Mouse (Mus musculus): ENCODE results near the gene Iqcd. TPM values are rescaled to one million over a fixed set of nuclear protein-coding genes. Genes with fewer than 3 reads are reported as not detected.
A peak's percentile ranks its signal among the peaks of the same experiment; 100 is the strongest.

The Iqcd gene
- polyA plus RNA-seq (2015; fragmentation: Nextera tagmentation; extraction: Ambion mirVana), result 1.2 TPM in 2 replicates

DNA sequence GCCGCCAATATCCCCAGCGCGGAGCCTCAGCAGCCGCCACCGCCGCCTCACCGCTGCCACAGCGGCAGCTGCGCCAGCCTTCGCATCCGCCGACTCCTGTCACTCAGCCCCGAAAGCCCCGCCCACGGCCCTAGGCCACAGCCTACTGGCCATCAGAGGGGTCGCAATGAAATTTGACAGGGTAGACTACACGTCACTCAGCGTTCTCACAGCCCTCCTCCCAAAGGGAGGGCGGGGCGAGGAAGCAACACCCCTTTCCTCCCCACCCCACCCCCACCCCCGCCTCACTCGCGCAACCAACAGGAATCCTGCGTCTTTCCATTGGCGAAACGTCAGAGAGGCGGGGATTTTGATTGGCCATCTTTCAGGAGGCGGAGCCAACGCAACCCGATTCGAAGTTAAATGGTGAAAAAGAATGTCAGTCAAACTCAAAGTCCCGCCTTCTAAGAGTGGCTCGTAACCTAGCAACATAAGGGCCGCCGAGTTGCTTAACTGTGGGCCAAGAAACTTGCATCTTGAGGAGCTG, at the start of gene Iqcd, which contains the start of gene Tpcn1:
TSS of gene Iqcd (plus strand) at position 448 of the 526 bp plus-strand sequence.
TSS of gene Tpcn1 (minus strand) at position 105 of the 526 bp plus-strand sequence.
- Histone ChIP-seq H3K4me3 (ENCODE audit: low read depth, low read length) (peak within 1 kb of the TSS; percentile 84), H3K4me2 (ENCODE audit: low read depth, low read length) (peak within 1 kb of the TSS; percentile 87), H3K27me3 (ENCODE audit: control insufficient read depth, insufficient read depth, low read depth, low read length) (no peaks in the 10 kb centered on the region), H3K36me3 (ENCODE audit: control insufficient read depth, insufficient read depth) (peaks cover 13% of the 10 kb centered on the region), H3K4me1 (ENCODE audit: control insufficient read depth, low read depth, low read length) (peaks cover 37% of the 10 kb centered on the region), H3K27ac (ENCODE audit: low read length) (peak within 1 kb of the TSS; percentile 95), H3K9ac (ENCODE audit: low read depth, low read length) (peak within 1 kb of the TSS; percentile 90), H3K9me3 (replicated peaks; ENCODE audit: control insufficient read depth, low read length) (0 out of 2 replicates have a peak, but pooled peaks cover 4% of the 10 kb centered on the region)
- peak; percentile 93 for ATAC-seq (ENCODE audit: low read depth)
- 0% methylated on average over 35 of the region's 35 CpGs for WGBS (ENCODE audit: insufficient replicate concordance)

DNA sequence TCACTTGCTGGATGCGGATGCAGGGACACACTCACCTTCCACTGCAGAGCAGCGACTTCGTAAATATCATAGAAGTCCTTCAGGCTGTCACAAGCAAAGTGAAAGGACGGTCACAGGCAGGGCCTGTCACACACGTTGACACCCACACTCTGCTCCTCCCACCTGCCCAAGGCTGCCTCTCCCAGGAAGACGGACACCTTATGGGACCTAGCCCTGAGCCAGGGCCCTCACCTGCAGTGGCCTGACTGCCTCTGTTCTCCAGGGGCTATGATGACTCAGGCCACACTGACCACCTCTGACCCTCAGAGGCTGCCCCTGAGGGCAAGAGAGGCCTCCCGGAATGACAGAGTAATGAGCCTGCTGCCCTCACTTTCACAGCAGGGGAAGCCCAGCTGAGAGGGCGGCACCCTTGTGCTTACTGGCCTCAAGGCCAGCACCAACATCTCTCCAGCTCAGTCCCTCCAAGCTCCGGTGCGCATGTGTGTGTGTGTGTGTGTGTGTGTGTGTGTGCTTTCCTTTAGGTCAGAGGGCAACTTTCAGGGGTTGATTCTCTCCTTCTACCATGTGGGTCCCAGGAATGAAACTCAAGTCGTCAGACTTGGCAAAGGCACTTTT, 40.5 kb upstream of the Iqcd start:
- ATAC-seq (ENCODE audit: low read depth), result 0 out of 2 replicates have a peak, but pooled peaks have one; percentile 7
- Histone ChIP-seq H3K4me3 (ENCODE audit: low read depth, low read length) (no peak overlapping the region), H3K4me1 (ENCODE audit: control insufficient read depth, low read depth, low read length) (no peaks in the 10 kb centered on the region), H3K36me3 (ENCODE audit: control insufficient read depth, insufficient read depth) (peaks cover 35% of the 10 kb centered on the region), H3K9ac (ENCODE audit: low read depth, low read length) (no peak overlapping the region), H3K9me3 (replicated peaks; ENCODE audit: control insufficient read depth, low read length) (no peaks in the 10 kb centered on the region), H3K4me2 (ENCODE audit: low read depth, low read length) (no peak overlapping the region), H3K27ac (ENCODE audit: low read length) (no peak overlapping the region), H3K27me3 (ENCODE audit: control insufficient read depth, insufficient read depth, low read depth, low read length) (no peaks in the 10 kb centered on the region)
- 79% methylated on average over 11 of the region's 11 CpGs for WGBS (ENCODE audit: insufficient replicate concordance)

DNA sequence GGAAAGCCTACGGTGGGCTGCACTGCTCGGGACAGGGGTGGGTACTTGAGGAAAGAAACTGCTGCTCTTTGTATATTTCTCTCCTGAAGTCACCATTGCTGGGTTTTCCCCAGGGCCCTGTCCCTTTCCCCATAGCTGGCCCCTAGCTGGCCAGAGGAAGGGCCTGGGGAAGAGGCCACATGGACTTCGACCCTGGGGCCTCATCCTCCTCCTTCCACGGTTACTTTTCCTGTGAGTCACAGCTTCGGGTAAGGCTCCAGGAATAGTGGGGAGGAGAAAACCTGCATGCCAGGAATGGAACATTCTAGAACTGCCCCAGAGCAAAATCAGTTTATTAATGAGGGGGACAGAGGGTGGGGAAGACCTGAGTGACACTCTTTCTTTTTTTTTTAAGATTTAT, 38.7 kb upstream of the Iqcd start:
- Histone ChIP-seq H3K9me3 (replicated peaks; ENCODE audit: control insufficient read depth, low read length) (no peaks in the 10 kb centered on the region), H3K9ac (ENCODE audit: low read depth, low read length) (no peak overlapping the region)
- ATAC-seq (ENCODE audit: low read depth), result no peak

GRCm38 (mm10) chr5:120550673-120551072, 38.1 kb upstream of the Iqcd start:
- H3K27ac ChIP-seq (ENCODE audit: low read length), result no peak overlapping the region
- no peak overlapping the region for H3K4me2 ChIP-seq (ENCODE audit: low read depth, low read length)
- no peak overlapping the region for H3K9ac ChIP-seq (ENCODE audit: low read depth, low read length)
- no peak for ATAC-seq (ENCODE audit: low read depth)
- H3K9me3 ChIP-seq (replicated peaks; ENCODE audit: control insufficient read depth, low read length), result no peaks in the 10 kb centered on the region
- H3K4me3 ChIP-seq (ENCODE audit: low read depth, low read length), result no peak overlapping the region
- WGBS (ENCODE audit: insufficient replicate concordance), result 86% methylated on average over 5 of the region's 5 CpGs
- no peaks in the 10 kb centered on the region for H3K4me1 ChIP-seq (ENCODE audit: control insufficient read depth, low read depth, low read length)
- peaks cover 46% of the 10 kb centered on the region for H3K36me3 ChIP-seq (ENCODE audit: control insufficient read depth, insufficient read depth)
- no peaks in the 10 kb centered on the region for H3K27me3 ChIP-seq (ENCODE audit: control insufficient read depth, insufficient read depth, low read depth, low read length)

More for the DNA sequence above, 38.7 kb upstream of the Iqcd start:
- no peak overlapping the region for H3K4me3 ChIP-seq (ENCODE audit: low read depth, low read length)
- WGBS (ENCODE audit: insufficient replicate concordance), result 66% methylated on average over 5 of the region's 5 CpGs
- H3K4me1 ChIP-seq (ENCODE audit: control insufficient read depth, low read depth, low read length), result no peaks in the 10 kb centered on the region
- no peaks in the 10 kb centered on the region for H3K27me3 ChIP-seq (ENCODE audit: control insufficient read depth, insufficient read depth, low read depth, low read length)
- H3K27ac ChIP-seq (ENCODE audit: low read length), result no peak overlapping the region
- H3K4me2 ChIP-seq (ENCODE audit: low read depth, low read length), result no peak overlapping the region
- H3K36me3 ChIP-seq (ENCODE audit: control insufficient read depth, insufficient read depth), result peaks cover 42% of the 10 kb centered on the region

GRCm38 (mm10) chr5:120555871-120556270, 32.9 kb upstream of the Iqcd start:
- WGBS (ENCODE audit: insufficient replicate concordance), result 88% methylated on average over 24 of the region's 24 CpGs
- Histone ChIP-seq H3K27ac (ENCODE audit: low read length) (no peak overlapping the region), H3K36me3 (ENCODE audit: control insufficient read depth, insufficient read depth) (peaks cover 53% of the 10 kb centered on the region), H3K9ac (ENCODE audit: low read depth, low read length) (no peak overlapping the region), H3K4me3 (ENCODE audit: low read depth, low read length) (no peak overlapping the region), H3K9me3 (replicated peaks; ENCODE audit: control insufficient read depth, low read length) (no peaks in the 10 kb centered on the region), H3K4me2 (ENCODE audit: low read depth, low read length) (no peak overlapping the region), H3K27me3 (ENCODE audit: control insufficient read depth, insufficient read depth, low read depth, low read length) (no peaks in the 10 kb centered on the region), H3K4me1 (ENCODE audit: control insufficient read depth, low read depth, low read length) (peaks cover 21% of the 10 kb centered on the region)
- ATAC-seq (ENCODE audit: low read depth), result no peak

- Histone ChIP-seq H3K36me3 (ENCODE audit: control insufficient read depth, insufficient read depth) (peaks cover 37% of the 10 kb centered on the region), H3K9me3 (replicated peaks; ENCODE audit: control insufficient read depth, low read length) (no peaks in the 10 kb centered on the region), H3K4me1 (ENCODE audit: control insufficient read depth, low read depth, low read length) (peaks cover 34% of the 10 kb centered on the region), H3K9ac (ENCODE audit: low read depth, low read length) (no peak overlapping the region), H3K27ac (ENCODE audit: low read length) (no peak overlapping the region; the same call in 1 of the 2 replicates), H3K4me2 (ENCODE audit: low read depth, low read length) (peak overlapping the region; percentile 56), H3K27me3 (ENCODE audit: control insufficient read depth, insufficient read depth, low read depth, low read length) (no peaks in the 10 kb centered on the region), H3K4me3 (ENCODE audit: low read depth, low read length) (no peak overlapping the region; the same call in 1 of the 2 replicates)
- WGBS (ENCODE audit: insufficient replicate concordance), result 74% methylated on average over 8 of the region's 8 CpGs
- ATAC-seq (ENCODE audit: low read depth), result no peak
Observed at GRCm38 (mm10) chr5:120558041-120558440, 30.8 kb upstream of the Iqcd start.

- Histone ChIP-seq H3K4me2 (ENCODE audit: low read depth, low read length) (peak overlapping the region; percentile 56), H3K4me1 (ENCODE audit: control insufficient read depth, low read depth, low read length) (peaks cover 41% of the 10 kb centered on the region), H3K4me3 (ENCODE audit: low read depth, low read length) (peak overlapping the region; percentile 40), H3K27me3 (ENCODE audit: control insufficient read depth, insufficient read depth, low read depth, low read length) (no peaks in the 10 kb centered on the region), H3K9me3 (replicated peaks; ENCODE audit: control insufficient read depth, low read length) (no peaks in the 10 kb centered on the region), H3K27ac (ENCODE audit: low read length) (peak overlapping the region; percentile 76), H3K36me3 (ENCODE audit: control insufficient read depth, insufficient read depth) (peaks cover 30% of the 10 kb centered on the region), H3K9ac (ENCODE audit: low read depth, low read length) (peak overlapping the region; percentile 35; the same call in 1 of the 2 replicates)
- peak; percentile 53 for ATAC-seq (ENCODE audit: low read depth)
- 10% methylated on average over 14 of the region's 14 CpGs for WGBS (ENCODE audit: insufficient replicate concordance)
Observed at GRCm38 (mm10) chr5:120558762-120559161, 30.1 kb upstream of the Iqcd start.

- no peaks in the 10 kb centered on the region for H3K9me3 ChIP-seq (replicated peaks; ENCODE audit: control insufficient read depth, low read length)
- peaks cover 19% of the 10 kb centered on the region for H3K36me3 ChIP-seq (ENCODE audit: control insufficient read depth, insufficient read depth)
- no peak for ATAC-seq (ENCODE audit: low read depth)
- H3K27me3 ChIP-seq (ENCODE audit: control insufficient read depth, insufficient read depth, low read depth, low read length), result no peaks in the 10 kb centered on the region
- peak overlapping the region; percentile 56 for H3K4me2 ChIP-seq (ENCODE audit: low read depth, low read length)
- peak overlapping the region; percentile 87 for H3K27ac ChIP-seq (ENCODE audit: low read length)
- peak overlapping the region; percentile 42 for H3K9ac ChIP-seq (ENCODE audit: low read depth, low read length)
- peaks cover 46% of the 10 kb centered on the region for H3K4me1 ChIP-seq (ENCODE audit: control insufficient read depth, low read depth, low read length)
- 30% methylated on average over 9 of the region's 9 CpGs for WGBS (ENCODE audit: insufficient replicate concordance)
- H3K4me3 ChIP-seq (ENCODE audit: low read depth, low read length), result peak overlapping the region; percentile 53
Observed at GRCm38 (mm10) chr5:120560129-120560615, 28.6 kb upstream of the Iqcd start.

Data from liver, embryonic 16.5 days (tissue).